Mouse (Mus musculus) heart, adult 11 months (tissue): ENCODE data around the gene Ttll4.

Source experiments
- DNase-seq: peaks from one replicate; pipeline ENCODE4 v3.0.0; 2022

The Ttll4 gene

DNA sequence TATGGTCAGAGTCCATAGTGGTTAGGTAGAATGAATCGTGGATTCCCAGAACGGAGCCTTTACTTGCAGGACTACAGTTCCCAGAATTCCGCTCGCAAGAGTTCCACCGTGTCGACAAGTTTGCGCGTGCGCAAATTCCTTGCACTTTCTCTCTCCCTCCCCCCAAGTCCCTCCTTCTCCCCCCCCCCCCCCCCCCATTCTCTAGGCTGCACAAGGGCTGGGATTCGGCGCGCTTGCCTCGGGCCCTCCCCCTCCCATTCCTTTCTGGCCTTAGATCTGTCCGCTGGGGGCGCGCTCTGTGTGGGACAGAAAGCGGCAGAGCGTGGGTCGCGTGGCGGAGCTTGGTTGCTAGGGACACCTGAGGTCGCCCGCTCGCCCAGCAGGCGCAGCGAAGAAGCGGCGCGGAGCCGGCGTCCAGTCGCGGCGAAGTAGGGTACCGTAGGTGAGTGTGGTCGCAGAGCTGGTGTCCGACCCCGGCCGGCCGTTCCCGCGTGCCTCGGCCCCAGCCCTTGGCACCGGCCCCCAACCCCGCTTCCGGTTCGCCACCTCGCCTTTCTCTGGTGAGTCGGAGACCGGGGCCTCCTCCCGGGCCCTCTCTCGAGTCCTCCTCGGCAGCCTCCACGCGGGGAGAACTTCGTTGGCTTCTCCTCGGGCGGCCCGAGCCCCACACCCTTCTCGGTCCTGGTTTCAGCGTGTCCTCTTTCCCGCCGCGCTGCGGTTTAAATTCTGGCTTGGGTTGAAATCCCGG, at the start of gene Ttll4:
Ttll4 (plus strand) TSS at position 298 of the 748 bp plus-strand sequence.
- DNase-seq: peak; percentile 99

DNA sequence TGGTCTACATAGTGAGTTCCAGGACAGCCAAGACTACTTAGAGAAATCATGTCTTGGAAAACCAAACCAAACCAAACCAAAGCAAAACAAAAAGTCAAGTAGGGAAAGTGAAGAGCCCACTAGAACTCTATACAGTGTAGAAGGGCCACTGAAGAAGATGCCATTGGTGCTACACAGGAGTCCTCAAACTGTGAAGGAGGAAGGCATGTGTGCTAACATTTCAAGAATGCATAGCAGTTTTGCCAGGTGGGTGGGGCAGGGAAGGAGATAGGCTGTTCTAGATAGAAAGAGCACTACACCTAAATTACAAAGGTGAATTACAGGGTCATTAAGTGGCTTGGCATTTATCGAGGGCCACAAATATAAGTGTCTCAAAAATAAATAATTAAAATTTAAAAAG, 37.4 kb upstream of the Ttll4 start:
- peak; percentile 34 for DNase-seq

DNA sequence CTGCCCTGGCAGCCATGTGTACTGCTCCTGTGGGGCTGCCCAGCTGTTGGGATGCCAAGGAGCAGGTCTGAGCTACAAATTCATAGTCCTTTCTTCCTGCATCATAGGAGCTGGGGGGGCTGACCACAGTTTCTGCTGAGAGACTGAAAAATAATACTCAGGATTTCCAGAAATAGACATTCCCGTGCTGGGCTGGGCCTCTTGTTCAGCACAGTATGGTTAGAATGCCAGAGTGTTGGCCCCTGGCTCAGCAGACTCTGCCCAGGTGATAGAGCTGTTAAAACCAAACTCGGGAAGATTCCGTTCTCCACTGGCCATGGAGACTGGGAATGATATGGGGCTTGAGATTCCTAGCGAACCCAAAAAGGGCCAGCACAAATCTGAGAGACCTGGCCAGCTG, 35.5 kb upstream of the Ttll4 start:
- peak; percentile 68 for DNase-seq

DNA sequence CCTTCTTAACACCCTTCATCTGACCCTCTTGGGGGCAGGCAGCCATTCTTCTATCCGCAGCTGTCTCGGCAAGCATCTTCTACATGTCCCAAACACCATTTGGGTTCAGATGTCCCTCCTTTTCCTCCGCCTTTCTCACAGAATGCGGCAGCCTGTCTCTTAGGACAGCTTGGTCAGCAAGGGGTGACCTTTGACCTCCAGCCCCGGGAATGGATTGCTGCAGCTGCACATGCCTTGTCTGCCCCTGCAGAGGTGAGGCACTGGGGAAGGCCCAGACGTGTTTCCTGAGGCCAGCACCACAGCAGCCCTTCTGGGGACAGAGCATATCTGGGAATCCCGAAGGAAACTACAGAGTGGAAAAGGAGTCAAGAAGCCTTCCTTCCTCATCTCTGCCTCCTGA, 33.5 kb upstream of the Ttll4 start:
- peak; percentile 46 for DNase-seq

DNA sequence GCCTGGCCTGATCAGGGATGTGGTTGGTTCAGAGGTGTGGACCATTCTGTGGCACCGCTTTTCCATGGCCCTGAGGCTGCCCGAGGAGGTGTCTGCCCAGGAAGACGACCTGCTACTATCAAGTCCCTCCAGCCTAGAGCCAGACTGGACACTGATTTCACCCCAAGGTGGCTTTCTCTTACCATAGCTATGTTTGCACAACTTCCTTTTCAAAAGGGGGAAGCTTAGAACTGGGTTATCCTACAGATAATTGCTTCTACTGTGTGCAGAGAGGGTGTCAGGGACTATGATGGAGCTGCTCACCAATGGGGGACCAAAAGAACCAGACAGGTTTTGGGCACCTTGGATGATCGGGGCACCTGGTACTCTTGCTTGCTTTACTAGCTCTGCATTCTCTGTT, 28.8 kb upstream of the Ttll4 start:
- peak; percentile 35 for DNase-seq

DNA sequence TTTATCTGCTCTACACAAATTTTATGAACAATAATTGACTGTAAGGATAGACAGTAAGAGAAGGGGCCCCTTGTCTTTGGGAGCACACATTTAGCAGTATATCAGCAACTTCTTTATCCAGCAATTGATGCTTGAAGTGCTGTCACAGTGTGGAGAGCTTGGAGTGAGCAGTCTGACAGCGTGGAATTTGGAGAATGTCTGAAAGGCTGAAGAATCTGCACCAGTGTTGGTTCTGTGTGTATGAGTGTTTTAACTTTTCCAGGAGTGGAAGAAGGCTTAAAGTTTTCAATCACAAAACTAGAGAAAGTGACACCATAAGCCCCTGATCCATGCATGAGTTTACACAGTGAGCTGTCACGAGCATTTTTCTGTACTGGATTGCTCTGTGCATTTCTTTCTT, 18.0 kb upstream of the Ttll4 start:
- no peak for DNase-seq

DNA sequence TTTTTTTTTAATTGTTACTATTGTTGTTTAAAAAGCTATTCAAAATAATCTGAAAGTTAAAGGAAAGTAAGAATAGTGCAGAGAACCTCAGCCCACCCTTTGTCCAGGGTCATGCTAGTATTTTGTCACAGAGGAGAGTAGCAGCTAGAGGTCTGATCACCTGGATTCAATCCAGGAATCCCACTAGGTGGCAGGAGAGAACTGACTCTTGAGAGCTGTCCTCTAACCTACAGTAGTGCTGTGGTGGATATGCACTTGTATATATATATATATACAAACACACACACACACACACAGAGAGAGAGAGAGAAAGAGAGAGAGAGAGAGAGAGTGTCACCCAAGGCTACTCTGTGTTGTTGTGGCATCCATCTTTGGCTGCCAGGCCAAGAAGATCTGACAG, 17.6 kb upstream of the Ttll4 start:
- peak; percentile 59 for DNase-seq

DNA sequence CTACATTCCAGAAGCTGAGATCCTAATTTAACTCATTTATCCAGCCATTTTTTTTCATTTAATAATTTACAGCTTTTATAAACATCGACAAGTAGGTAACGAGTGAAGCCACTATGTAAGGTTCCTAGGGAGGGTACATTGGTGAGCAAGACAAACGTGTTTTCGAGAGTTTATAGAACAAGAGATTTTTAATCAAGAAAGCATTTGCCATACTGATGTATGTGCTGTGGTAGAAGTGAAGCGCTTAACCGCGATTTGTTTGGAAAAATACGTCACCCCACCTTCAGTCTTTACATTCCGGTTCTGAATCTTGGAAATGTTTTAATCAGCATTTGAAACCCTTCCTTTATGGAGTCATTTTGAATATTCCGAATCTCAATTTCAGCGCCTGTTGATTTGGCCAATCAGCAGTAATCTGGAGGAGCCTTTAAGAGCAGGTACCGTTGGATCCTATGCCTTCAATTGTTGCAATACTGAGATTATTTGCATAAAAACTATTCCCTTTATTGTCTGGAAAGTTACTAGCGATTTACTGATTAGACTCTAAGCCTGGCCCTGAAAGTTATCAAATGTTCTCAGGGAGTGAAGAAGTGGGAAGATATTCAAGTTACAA, 814 bp downstream of the Ttll4 start:
- peak; percentile 52 for DNase-seq

DNA sequence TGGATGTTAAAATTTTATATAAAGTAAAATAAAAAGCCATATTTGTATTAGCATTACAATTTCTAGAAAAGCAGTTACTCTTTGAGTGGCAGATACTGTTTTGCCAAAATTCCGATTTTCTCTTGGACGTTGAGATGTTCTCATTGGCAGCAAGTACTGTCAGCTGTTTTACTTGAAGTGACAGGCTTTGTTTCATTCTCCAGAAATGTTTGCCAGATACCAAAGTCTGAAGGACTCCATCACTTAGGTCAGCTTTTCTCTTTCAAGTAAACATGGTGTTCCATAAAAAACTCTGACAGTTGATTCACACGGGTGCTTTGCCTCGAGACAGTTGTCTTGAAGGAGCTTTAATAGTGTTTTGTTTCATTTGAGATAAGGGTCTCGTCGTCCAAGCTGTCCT, 3.6 kb downstream of the Ttll4 start:
- peak; percentile 79 for DNase-seq

DNA sequence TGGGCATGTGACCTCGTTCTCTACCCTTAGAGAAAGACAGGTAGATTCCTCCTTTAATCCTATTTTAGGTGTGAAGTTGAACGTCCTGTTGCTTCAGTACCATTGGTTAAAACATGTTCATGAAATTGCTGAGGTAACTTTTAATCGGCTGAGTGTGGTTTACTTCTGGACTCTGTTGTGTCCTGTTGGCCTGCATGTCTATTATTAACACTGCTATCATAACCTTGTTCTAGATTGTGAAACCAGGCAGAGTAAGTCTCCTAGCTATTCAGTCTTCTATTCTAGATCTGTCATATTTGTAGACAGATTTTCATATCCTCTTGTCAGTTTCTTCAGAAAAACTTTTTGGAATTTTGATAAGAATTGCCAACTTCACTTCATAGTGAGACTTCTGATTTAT, 6.8 kb downstream of the Ttll4 start:
- DNase-seq: peak; percentile 4

DNA sequence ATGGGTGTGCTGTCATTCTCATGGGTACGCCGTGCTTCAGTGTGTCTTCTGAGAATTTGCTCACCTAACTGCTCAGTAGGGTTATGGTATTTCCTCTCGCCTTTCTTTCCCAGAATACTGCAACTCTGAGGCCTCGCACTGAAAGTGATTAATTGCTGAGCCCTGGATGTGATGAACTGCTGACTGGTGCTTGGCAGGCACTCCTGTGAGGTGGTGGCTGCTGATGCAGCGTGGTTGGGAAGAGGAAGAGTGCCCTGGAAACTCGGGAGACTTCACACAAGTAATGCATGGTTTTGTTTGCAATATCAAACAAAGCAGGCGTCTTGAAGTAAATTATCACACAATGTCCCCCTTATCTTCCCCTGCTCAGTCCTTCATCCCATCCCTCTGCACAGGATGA, 11.2 kb downstream of the Ttll4 start:
- peak; percentile 82 for DNase-seq

DNA sequence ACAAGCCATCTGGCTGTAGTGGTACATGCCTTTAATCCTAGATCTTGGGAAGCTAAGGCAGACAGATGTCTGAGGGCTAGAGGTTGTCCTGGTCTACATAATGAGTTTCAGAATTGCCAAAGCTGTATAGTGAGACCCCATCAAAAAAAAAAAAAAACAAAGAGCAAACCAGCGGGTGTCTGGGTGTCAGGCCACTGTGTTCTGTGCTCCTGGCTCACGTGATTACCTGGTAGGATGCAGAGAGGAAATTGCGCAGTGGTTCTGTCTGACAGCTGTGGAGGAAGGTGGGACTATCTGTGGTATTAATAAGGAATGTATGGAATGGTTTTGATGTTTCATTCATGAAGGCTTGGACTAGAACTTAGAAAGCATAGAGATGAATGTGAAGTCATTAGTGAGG, 15.3 kb downstream of the Ttll4 start:
- DNase-seq: peak; percentile 64

DNA sequence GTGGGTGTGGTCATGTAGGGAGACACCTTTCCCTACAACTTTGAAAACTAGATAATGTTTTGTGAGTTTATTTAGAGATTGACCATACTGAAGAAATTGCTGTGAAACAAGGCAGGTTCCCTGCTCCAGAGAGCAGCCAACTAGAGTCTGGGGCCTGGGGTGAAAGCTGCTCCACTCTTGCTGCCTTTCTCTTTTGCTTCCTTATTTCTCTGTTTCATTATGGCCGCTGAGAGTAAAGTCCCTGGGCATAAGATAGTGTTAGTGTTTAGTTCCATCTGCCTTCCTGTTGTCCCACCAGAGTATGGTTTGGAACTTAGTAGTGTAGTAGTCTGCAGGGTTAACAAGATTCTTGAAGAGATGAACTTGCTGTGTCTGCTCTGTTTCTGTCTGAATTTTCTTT, 16.3 kb downstream of the Ttll4 start:
- DNase-seq: peak; percentile 18

DNA sequence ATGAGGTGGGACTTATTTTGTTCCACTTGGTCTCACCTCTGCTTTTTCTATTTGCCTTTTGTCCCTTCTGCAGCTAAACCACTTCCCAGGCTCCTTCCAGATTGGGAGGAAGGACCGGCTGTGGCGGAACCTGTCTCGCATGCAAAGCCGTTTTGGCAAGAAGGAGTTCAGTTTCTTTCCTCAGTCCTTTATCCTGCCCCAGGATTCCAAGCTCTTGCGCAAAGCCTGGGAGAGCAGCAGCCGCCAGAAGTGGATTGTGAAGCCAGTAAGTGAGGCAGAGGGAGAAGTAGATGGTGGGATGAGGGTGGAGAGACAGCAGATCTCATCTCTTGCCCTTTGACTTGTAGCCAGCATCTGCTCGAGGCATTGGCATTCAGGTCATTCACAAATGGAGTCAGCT, 25.6 kb downstream of the Ttll4 start:
- DNase-seq: peak; percentile 83

DNA sequence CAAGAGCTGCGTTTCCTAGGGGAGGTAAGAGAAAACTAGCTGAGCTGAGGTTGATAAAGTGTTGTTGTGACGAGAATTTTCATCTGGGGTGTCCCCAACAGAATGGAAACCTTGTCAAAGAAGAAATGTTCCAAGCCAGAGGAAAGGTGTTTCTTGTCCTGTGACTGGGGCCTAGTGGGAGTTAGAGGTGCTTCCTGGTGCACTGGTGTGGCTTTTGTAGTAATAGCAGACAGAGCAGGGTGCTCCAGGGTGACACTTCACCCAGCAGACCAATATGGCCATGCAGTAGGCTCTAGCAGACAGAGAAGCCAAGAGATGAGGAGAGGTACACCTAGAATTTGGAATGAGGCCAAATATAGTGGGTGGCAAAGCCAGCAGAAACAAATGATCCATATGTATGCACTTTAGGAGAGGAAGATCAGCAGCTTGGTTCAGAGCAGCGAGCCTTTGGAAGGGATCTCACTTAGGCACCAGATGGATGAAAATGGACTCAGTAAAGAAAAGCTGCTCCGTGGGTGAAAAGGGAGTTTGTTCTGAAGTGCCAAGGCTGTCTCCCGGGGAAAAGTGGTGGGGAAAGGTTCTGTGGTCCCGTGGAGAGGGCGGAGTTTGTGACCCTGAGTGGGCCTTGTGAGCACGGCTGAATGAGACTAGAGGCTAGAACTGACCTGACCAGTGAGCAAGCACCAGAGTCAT, 32.5 kb downstream of the Ttll4 start:
- peak; percentile 83 for DNase-seq

DNA sequence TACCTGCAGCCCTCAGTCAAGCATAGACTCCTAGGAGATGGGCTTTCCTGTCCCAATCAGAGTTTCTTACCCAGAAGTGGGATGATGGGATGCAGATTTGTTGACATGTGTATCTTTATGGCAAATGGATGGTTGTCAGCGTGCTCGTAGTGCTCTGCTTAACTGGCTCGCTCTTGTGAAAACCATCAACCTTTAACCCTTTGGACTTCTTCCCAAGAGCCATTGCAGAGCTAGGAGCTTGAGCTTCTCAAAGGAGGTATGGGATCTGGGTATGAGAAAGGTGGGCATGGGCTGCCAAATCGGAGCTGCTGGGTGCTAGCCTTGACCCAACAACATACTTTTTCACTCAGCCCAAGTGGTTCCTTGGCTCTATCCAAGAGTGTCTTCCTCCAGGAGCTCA, 34.3 kb downstream of the Ttll4 start:
- peak; percentile 61 for DNase-seq

DNA sequence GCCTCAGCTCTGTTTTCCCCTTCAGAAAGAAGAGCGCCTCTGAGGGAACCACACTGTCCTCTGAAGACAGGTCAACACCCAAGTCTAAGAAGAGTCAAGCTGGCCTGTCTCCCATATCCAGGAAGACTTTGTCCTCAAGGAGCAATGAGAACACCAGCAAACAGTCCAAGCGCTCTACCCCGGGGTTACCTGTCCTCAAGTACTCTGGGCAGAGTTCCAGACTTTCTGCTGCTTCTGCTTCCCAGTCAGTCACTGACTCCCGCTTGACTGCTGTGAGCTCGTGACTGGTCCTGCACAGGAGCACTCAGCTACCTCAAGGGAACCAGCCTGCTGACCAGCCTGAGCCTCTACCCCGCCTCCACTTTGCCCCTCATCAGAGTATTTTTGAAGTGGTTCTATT, 35.9 kb downstream of the Ttll4 start:
- DNase-seq: peak; percentile 88

DNA sequence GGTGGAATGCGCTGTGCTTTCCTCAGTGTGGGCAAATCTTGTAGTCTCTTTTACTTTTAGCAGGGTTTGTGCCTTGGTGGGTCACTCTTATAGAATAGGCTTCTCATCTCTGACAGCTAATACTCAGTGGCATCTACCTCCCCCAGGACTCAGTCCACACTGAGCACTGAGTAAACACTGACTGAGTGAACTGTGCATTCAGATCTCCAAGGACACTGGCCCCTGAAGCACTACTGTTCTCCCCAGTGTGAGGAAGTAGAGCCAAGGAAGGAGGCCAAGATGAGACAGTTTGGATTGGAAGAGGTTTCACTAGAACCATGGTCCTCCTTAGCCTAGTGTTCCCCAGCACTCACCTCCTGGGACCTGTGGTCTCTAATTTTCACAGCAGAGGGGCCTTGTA, 36.8 kb downstream of the Ttll4 start:
- peak; percentile 95 for DNase-seq

DNA sequence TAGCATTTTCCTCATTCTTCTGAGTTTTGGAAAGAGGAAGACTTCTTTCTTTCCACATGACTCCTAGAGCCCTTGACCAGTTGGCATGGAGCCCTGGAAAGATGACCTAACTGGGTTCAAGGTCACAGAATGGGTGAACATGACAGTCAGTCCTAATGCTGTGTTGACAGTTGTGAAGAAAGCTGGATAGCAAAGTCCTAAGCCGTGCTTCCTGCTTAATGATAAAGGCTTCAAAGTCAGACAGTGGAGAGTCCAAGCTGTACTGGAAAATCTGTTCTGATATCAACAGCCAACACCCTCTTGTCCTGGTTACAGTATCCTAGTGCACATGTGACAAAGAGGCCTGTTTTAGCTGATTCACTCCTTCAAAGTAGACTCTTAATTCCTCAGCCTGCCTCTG, 37.2 kb downstream of the Ttll4 start:
- DNase-seq: peak; percentile 96

DNA sequence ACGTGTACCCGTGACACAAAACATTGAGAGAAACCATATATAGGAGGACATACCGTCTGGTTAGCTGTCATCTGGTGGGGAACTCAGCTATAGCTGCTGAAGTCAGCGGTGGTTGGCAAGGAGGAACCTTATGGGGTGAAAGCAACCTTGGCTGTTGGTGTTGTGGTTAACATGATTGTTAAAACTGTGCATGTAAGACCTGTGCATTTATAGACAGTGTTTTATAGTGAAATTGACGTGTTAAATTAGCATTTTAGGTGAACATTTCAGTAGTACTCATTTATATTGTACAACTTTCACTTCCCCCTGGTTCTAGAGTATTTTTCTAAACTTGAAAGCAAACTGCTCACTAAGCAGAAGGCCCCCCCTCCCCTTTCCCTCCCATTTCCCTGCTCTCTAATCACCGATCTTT, 40.6 kb downstream of the Ttll4 start:
- DNase-seq: peak; percentile 67

DNA sequence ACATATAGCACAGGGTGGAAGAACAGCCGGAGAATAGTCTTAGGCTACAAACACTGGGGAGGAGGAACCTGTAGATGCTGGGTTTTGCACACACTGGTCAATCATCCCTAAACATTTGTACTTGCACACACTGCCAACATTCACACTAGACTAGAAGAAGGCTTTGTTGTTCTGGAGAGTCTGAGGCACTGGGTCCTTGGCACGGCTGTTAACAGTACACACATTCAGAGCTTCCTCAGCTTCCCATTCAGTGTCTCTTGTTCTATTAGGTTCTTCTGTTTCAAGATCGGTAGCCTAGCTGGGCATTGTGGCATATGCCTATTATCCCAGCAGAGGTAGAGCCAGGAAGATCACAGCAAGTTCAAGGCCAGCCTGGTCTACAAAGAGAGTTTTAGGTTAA, 42.6 kb downstream of the Ttll4 start:
- peak; percentile 71 for DNase-seq

DNA sequence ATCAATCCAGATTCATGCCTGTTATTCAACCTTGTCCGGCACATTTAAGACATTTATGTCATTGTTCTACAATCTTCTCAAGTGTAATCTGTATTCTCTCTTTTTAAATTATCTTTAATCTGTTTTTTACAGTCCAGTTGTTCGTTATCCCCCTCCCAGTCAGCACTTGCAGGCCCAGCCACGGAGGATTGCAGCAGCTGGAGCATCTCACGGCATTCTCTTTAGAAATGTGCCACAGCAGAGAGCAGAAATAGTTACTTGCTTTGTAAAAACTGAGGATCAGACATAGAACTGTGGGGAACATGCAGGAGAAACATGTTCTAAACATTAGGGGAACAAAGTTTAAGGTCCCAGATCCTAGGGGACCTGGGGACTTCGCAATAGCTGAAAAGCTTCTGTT, 43.5 kb downstream of the Ttll4 start:
- DNase-seq: peak; percentile 87

DNA sequence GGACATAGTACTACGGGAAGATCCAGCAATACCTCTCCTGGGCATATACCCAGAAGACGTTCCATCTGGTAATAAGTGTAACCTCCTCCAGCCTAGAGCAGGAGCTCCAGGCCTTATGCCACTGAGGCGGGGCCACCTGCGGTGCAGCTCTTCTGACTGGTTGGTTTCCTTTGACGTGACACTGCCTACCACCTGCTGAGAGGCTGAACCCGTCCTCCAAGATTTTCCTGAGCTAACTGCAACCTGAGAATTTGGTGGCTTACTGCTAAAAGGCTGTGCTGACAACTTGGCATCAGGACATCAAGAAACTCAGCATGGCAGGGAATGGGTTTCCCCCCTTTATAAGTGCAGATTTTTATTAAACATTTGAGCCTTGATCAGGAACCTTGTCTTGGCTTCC, 48.0 kb downstream of the Ttll4 start:
- peak; percentile 79 for DNase-seq

DNA sequence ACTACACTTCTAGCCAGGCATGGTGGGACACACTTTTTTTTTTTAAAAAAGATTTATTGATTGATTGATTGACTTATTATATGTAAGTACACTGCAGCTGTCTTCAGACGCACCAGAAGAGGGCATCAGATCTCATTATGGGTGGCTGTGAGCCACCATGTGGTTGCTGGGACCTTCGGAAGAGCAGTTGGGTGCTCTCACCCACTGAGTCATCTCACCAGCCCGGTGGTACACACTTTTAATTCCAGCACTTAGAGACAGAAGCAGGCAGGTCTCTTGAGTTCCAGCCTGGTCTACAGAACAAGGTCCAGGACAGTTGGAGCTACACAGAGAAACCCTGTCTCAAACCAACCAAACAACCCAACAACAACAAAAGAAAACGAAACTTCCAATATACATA, 50.5 kb downstream of the Ttll4 start:
- DNase-seq: peak; percentile 87
